Mouse (Mus musculus) thymus, adult 2 months (tissue): ENCODE measurements around the gene Wdr90. TPM values are rescaled to one million over a fixed set of nuclear protein-coding genes. Genes with fewer than 3 reads are reported as not detected.
"Not testable (repeated sequence)": the region's sequence is repeated elsewhere in the genome, so short reads cannot be mapped to it uniquely, and the experiment has no call there.

Experiments
- DNase-seq: peaks from one replicate; pipeline ENCODE4 v3.0.0; 2021
- H3K27ac ChIP-seq: fragments of 200-500 bp; 2 replicates; pipeline ENCODE4 v1.5.1; 2012; ENCODE audit warnings: low read length, control low read depth; ENCODE audit not compliant: control insufficient read depth, insufficient read depth
- H3K27me3 ChIP-seq: fragments of 200-500 bp; 2 replicates; pipeline ENCODE4 v1.6.1; 2012; ENCODE audit warnings: mild to moderate bottlenecking, low read length, moderate library complexity, mixed read lengths; ENCODE audit not compliant: control insufficient read depth, insufficient read depth
- H3K36me3 ChIP-seq: fragments of 200-500 bp; 2 replicates; pipeline ENCODE4 v1.6.1; 2012; ENCODE audit warnings: mild to moderate bottlenecking, low read length, moderate library complexity; ENCODE audit not compliant: control insufficient read depth, insufficient read depth
- H3K4me1 ChIP-seq: fragments of 200-500 bp; replicated peaks from 2 replicates; pipeline ENCODE4 v1.6.1; 2012; ENCODE audit warnings: low read length; ENCODE audit not compliant: control insufficient read depth, insufficient read depth
- H3K4me3 ChIP-seq: fragments of 200-500 bp; 2 replicates; pipeline ENCODE4 v1.5.1; 2012; ENCODE audit warnings: mild to moderate bottlenecking, low read length, control low read depth, moderate library complexity; ENCODE audit not compliant: control insufficient read depth, insufficient read depth
- CTCF ChIP-seq: fragments of 200-500 bp; IDR thresholded peaks from 2 replicates; pipeline ENCODE4 v1.5.1; 2012; ENCODE audit warnings: mild to moderate bottlenecking, control low read depth, low read length, moderate library complexity, borderline replicate concordance; ENCODE audit not compliant: control insufficient read depth, poor library complexity, insufficient read depth; ENCODE audit errors: extremely low read depth
- POLR2A ChIP-seq: fragments of 200-500 bp; IDR thresholded peaks from 2 replicates; pipeline ENCODE4 v1.6.1; 2012; ENCODE audit warnings: mild to moderate bottlenecking, low read length, control low read depth, moderate library complexity; ENCODE audit not compliant: control insufficient read depth, poor library complexity, insufficient read depth; ENCODE audit errors: extremely low read depth
- WGBS: fragments of 180-500 bp; shearing (Covaris S2); methylation state at CpG from one replicate; pipeline ENCODE4 v1.1.7; 2018; 5-methylcytosine and 5-hydroxymethylcytosine counted together
- polyA plus RNA-seq: library from polyadenylated mRNA; depleted of rRNA; stranded (reverse); fragments of >200 nt; gene quantifications from 2 replicates; pipeline ENCODE4 v1.2.3, GENCODE M21; 2012

Gene Wdr90
- polyA plus RNA-seq, 1 experiment = 107 TPM

DNA sequence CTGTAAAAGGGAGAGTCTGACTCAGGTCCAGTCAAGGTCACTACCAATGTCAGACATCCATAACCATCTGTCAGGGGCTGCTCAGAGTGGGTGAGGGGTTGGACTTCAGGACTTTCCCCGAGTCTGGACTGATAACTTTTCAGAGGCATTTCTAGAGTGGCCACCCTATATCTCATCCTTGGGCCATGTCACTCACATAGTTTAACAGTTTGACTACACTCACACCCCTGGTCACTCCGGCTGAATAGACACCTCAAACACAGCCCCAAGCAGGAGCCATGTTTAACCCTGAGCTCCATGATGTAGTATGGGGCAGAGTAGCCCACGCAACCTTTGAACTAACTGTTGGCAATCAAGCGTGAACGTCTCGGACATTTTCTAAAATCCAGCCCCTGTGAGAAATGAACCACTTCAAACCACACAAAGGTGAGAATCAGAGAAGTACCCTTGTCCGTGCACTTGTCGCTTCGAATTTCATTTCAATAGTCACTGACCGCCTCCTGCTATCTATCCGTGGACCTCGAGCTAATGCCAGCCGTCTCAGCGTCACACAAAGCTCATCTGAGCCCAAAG is 12.9 kb upstream of the Wdr90 start:
- WGBS = 13% methylated on average over 14 of the region's 14 CpGs
- Histone ChIP-seq H3K4me3 (peak overlapping the region; percentile 88), H3K36me3 (no peaks in the 10 kb centered on the region), H3K27ac (no peak overlapping the region), H3K4me1 (peaks cover 19% of the 10 kb centered on the region), H3K27me3 (no peaks in the 10 kb centered on the region)
- TF ChIP-seq POLR2A = no peak
- no peak for TF ChIP-seq CTCF
- DNase-seq = no peak

DNA sequence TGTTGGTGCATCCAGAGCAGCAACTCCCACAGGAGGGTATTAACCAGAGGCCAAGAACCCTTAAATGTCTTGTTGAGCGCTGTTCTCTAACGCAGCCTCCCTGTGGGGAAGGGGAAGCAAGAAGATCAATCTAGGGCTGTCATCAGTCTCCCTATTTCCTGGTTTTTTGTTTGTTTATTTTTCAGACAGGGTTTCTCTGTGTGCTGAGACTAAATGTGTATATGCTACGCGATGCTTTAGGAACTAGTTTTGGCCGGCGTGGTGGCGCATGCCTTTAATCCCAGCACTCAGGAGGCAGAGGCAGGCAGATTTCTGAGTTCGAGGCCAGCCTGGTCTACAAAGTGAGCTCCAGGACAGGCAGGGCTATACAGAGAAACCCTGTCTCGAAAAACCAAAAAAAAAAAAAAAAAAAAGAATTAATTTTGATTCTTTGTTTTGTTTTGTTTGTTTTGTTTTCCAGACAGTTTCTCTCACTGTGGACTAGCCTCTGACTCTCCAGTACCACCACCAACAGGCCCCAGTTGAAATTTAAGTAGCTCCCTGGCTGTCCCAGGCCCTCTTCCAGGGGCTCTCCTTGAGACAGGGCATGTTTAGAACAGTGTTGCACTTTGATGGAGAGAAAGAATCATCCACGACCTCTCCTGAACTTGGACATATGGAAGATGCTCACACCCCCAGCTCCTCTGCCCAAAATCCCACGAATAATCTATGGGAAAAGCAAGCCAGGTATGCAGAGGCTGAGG is 12.3 kb upstream of the Wdr90 start:
- Histone ChIP-seq H3K36me3 (no peaks in the 10 kb centered on the region), H3K27ac (no peak overlapping the region), H3K27me3 (no peaks in the 10 kb centered on the region), H3K4me3 (no peak overlapping the region), H3K4me1 (peaks cover 23% of the 10 kb centered on the region)
- WGBS = 91% methylated on average over 11 of the region's 11 CpGs
- TF ChIP-seq POLR2A = no peak
- no peak for TF ChIP-seq CTCF
- DNase-seq = no peak

DNA sequence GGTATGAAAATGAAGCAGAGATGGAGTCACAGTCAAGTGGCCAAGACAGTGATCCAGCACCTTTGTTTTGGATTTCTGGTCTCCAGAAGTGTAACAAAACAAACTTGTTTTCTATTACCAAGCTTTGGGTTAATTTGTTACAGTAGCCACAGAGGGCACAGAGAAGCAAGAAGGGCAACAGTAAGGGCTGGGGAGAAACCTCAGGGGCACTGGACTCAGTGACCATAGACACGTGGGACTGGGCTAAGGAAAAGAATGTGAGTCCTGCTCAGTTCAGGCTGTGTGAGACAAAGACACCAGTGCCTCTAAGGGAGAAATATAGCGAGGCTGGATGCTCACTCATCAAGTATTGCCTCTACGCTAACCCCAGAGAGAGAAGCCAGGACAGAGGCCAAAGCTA is 11.4 kb upstream of the Wdr90 start:
- no peak overlapping the region for H3K4me3 ChIP-seq
- no peaks in the 10 kb centered on the region for H3K27me3 ChIP-seq
- H3K27ac ChIP-seq = no peak overlapping the region
- H3K4me1 ChIP-seq = peaks cover 29% of the 10 kb centered on the region
- H3K36me3 ChIP-seq = no peaks in the 10 kb centered on the region
- TF ChIP-seq POLR2A (no peak), CTCF (no peak)
- DNase-seq = no peak
- WGBS = 96% methylated on average over 3 of the region's 3 CpGs

DNA sequence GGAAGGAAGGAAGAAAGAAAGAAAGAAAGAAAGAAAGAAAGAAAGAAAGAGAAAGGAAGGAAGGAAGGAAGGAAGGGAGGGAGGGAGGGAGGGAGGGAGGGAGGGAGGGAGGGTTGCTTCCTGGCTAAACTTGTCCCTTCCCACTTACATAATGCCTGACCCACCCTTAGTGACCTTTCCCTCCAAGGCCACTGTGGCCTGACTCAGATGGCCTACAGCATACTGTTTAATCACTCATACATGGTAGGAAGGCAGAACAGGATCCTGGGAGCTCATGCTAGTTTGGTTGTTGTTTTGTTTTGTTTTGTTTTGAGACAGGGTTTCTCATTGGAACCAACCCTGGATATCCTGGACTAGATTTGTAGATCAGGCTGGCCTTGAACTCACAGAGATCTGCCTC is 10.3 kb upstream of the Wdr90 start:
- not testable (repeated sequence) for H3K27ac ChIP-seq, DNase-seq, H3K27me3 ChIP-seq, H3K36me3 ChIP-seq, H3K4me3 ChIP-seq
- H3K4me1 ChIP-seq = peaks cover 31% of the 10 kb centered on the region

DNA sequence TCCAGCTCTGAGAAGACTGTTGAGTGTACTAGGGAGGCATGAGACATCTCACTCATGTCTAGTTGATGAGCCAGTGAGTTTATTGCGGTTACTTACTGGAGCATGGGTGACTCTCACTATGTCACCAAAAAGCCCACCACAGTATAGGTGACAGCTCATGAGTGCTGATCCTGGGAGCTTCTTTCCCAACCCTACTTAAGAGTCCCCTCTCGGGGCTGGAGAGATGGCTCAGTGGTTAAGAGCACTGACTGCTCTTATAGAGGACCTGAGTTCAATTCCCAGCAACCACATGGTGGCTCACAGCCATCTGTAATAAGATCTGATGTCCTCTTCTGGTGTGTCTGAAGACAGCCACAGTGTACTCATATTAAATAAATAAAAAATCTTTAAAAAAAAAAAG is 8.7 kb upstream of the Wdr90 start:
- H3K36me3 ChIP-seq = no peaks in the 10 kb centered on the region
- no peak overlapping the region for H3K27ac ChIP-seq
- no peak for DNase-seq
- no peak for TF ChIP-seq POLR2A
- no peak for TF ChIP-seq CTCF
- H3K4me1 ChIP-seq = peaks cover 23% of the 10 kb centered on the region
- 97% methylated on average over 2 of the region's 2 CpGs for WGBS
- H3K27me3 ChIP-seq = no peaks in the 10 kb centered on the region
- H3K4me3 ChIP-seq = no peak overlapping the region

DNA sequence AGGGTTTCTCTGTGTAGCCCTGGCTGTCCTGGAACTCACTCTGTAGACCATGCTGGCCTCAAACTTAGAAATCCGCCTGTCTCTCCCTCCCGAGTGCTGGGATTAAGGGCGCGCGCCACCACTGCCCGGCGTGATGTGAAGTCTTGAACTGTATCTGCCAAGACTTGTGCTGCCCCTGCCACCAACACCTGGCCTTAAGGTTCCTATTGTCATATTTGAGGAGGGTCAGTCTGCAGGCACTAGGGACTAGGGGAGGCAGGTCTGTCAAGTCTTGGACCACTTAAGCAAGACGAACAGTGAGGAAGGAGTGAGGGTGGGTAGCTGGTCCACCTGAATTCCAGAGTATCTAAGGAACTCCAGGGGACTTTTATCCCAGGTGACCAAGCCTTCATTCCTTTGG is 8.2 kb upstream of the Wdr90 start:
- Histone ChIP-seq H3K4me3 (no peak overlapping the region), H3K36me3 (no peaks in the 10 kb centered on the region), H3K27ac (no peak overlapping the region), H3K27me3 (no peaks in the 10 kb centered on the region), H3K4me1 (peaks cover 21% of the 10 kb centered on the region)
- TF ChIP-seq POLR2A (no peak), CTCF (no peak)
- WGBS = 97% methylated on average over 8 of the region's 8 CpGs
- DNase-seq = no peak
